ENCODE assay signal across 8 mouse cellular contexts in genomic region chr4:107178182-107178829, GRCm38 (mm10). TPM values are rescaled to one million over a fixed set of nuclear protein-coding genes. Genes with fewer than 3 reads are reported as not detected.
DNase-seq lines count a peak whose midpoint lies in the region; ATAC-seq and TF ChIP-seq lines count a peak whose summit lies in the region.

Tmem59 (plus strand) TSS chr4:107178399.

- H3K9ac ChIP-seq in heart, embryonic 15.5 days, result peak within 1 kb of the TSS; percentile 69
- H3K9ac ChIP-seq in liver, embryonic 14.5 days (replicated peaks), result peak within 1 kb of the TSS; percentile 88
- H3K9ac ChIP-seq in neural tube, embryonic 11.5 days (ENCODE audit: low read length), result peak within 1 kb of the TSS; percentile 75
- peak within 1 kb of the TSS; percentile 91 for H3K9ac ChIP-seq in stomach, postnatal 0 days (ENCODE audit: low read length)

- peak within 1 kb of the TSS; percentile 91 for H3K4me3 ChIP-seq in forebrain, embryonic 10.5 days
- H3K4me3 ChIP-seq in heart, embryonic 15.5 days, result peak within 1 kb of the TSS; percentile 90
- peak within 1 kb of the TSS; percentile 79 to 89 for H3K4me3 ChIP-seq in liver, embryonic 14.5 days (ENCODE audit: insufficient read depth in 1 of 2, low read depth in 2 of 2, low read length in 2 of 2)
- peak within 1 kb of the TSS; percentile 99 for H3K4me3 ChIP-seq in neural tube, embryonic 11.5 days (ENCODE audit: low read depth, low read length)
- peak within 1 kb of the TSS; percentile 98 for H3K4me3 ChIP-seq in stomach, postnatal 0 days (ENCODE audit: low read depth, low read length)

- under 1% methylated on average over 49 of the region's 49 CpGs for WGBS in forebrain, embryonic 10.5 days
- under 1% methylated on average over 49 of the region's 49 CpGs for WGBS in heart, embryonic 15.5 days
- under 1% methylated on average over 49 of the region's 49 CpGs for WGBS in liver, embryonic 14.5 days (ENCODE audit: insufficient replicate concordance)
- 0% methylated on average over 48 of the region's 49 CpGs for WGBS in neural tube, embryonic 11.5 days
- 0% methylated on average over 48 of the region's 49 CpGs for WGBS in stomach, postnatal 0 days

- peaks cover 31% of the 10 kb centered on the region for H3K36me3 ChIP-seq in forebrain, embryonic 10.5 days (replicated peaks)
- H3K36me3 ChIP-seq in heart, embryonic 15.5 days, result peaks cover 16% of the 10 kb centered on the region; the same call in 1 of the 2 replicates
- no peaks in the 10 kb centered on the region; the same call in 1 of the 2 replicates for H3K36me3 ChIP-seq in liver, embryonic 14.5 days (replicated peaks; ENCODE audit: control insufficient read depth, insufficient read depth, low read depth)
- H3K36me3 ChIP-seq in neural tube, embryonic 11.5 days (ENCODE audit: control insufficient read depth, insufficient read depth, low read length), result peaks cover 2% of the 10 kb centered on the region; the same call in 1 of the 2 replicates
- no peaks in the 10 kb centered on the region for H3K36me3 ChIP-seq in stomach, postnatal 0 days (ENCODE audit: control insufficient read depth, insufficient read depth, low read length)

- no peak; the same call in 1 of the 2 replicates for TF ChIP-seq CTCF in liver, embryonic 14.5 days (IDR thresholded peaks at IDR 0.05; ENCODE audit: low read depth)
- peak; percentile 29; the same call in 1 of the 2 replicates for TF ChIP-seq CTCF in stomach, postnatal 0 days (IDR thresholded peaks at IDR 0.05; ENCODE audit: low read depth)

- no peaks in the 10 kb centered on the region for H3K9me3 ChIP-seq in forebrain, embryonic 10.5 days
- H3K9me3 ChIP-seq in heart, embryonic 15.5 days (replicated peaks), result no peaks in the 10 kb centered on the region
- H3K9me3 ChIP-seq in liver, embryonic 14.5 days (ENCODE audit: control insufficient read depth, low read length), result no peaks in the 10 kb centered on the region
- no peaks in the 10 kb centered on the region for H3K9me3 ChIP-seq in neural tube, embryonic 11.5 days (ENCODE audit: control insufficient read depth, low read length)
- no peaks in the 10 kb centered on the region for H3K9me3 ChIP-seq in stomach, postnatal 0 days (ENCODE audit: control insufficient read depth, low read length)

- H3K4me2 ChIP-seq in heart, embryonic 15.5 days, result peak within 1 kb of the TSS; percentile 75
- H3K4me2 ChIP-seq in liver, embryonic 14.5 days (ENCODE audit: low read depth), result peak within 1 kb of the TSS; percentile 89
- peak within 1 kb of the TSS; percentile 71 for H3K4me2 ChIP-seq in neural tube, embryonic 11.5 days (ENCODE audit: low read depth)
- H3K4me2 ChIP-seq in stomach, postnatal 0 days (replicated peaks; ENCODE audit: low read depth), result peak within 1 kb of the TSS; percentile 72

- ATAC-seq in heart, embryonic 15.5 days (replicated peaks; ENCODE audit: insufficient number of reproducible peaks, insufficient read depth, low FRiP score, low read depth), result peak; percentile 93
- peak; percentile 92 for ATAC-seq in liver, embryonic 14.5 days (ENCODE audit: insufficient read depth)
- peak; percentile 91 for ATAC-seq in neural tube, embryonic 11.5 days (ENCODE audit: insufficient read depth, low FRiP score, low TSS enrichment)
- peak; percentile 97 for ATAC-seq in stomach, postnatal 0 days (ENCODE audit: low FRiP score, low TSS enrichment)

- H3K4me1 ChIP-seq in forebrain, embryonic 10.5 days, result peaks cover 29% of the 10 kb centered on the region
- H3K4me1 ChIP-seq in heart, embryonic 15.5 days (replicated peaks), result peaks cover 30% of the 10 kb centered on the region
- H3K4me1 ChIP-seq in liver, embryonic 14.5 days (replicated peaks; ENCODE audit: control insufficient read depth in 2 of 2, insufficient read depth in 2 of 2, low read length in 1 of 2), result peaks cover 24 to 32% of the 10 kb centered on the region in 2 experiments
- peaks cover 12% of the 10 kb centered on the region; the same call in 1 of the 2 replicates for H3K4me1 ChIP-seq in neural tube, embryonic 11.5 days (ENCODE audit: control insufficient read depth, insufficient read depth, low read length)
- peaks cover 5% of the 10 kb centered on the region; the same call in 1 of the 2 replicates for H3K4me1 ChIP-seq in stomach, postnatal 0 days (replicated peaks; ENCODE audit: control insufficient read depth, insufficient read depth)

- no peak for TF ChIP-seq EP300 in liver, embryonic 14.5 days (IDR thresholded peaks at IDR 0.05; ENCODE audit: low read depth)
- TF ChIP-seq EP300 in stomach, postnatal 0 days (optimal IDR thresholded peaks at IDR 0.05), result no peak

- H3K27me3 ChIP-seq in forebrain, embryonic 10.5 days (ENCODE audit: poor library complexity, severe bottlenecking), result no peaks in the 10 kb centered on the region
- no peaks in the 10 kb centered on the region for H3K27me3 ChIP-seq in heart, embryonic 15.5 days
- no peaks in the 10 kb centered on the region for H3K27me3 ChIP-seq in liver, embryonic 14.5 days (ENCODE audit: control insufficient read depth, insufficient read depth, low read length)
- no peaks in the 10 kb centered on the region for H3K27me3 ChIP-seq in neural tube, embryonic 11.5 days (ENCODE audit: control insufficient read depth, insufficient read depth, low read length)
- no peaks in the 10 kb centered on the region for H3K27me3 ChIP-seq in stomach, postnatal 0 days (ENCODE audit: control insufficient read depth, insufficient read depth, low read length)

- peak within 1 kb of the TSS; percentile 93 for H3K27ac ChIP-seq in forebrain, embryonic 10.5 days
- peak within 1 kb of the TSS; percentile 97 for H3K27ac ChIP-seq in heart, embryonic 15.5 days
- H3K27ac ChIP-seq in liver, embryonic 14.5 days, result peak within 1 kb of the TSS; percentile 90
- peak within 1 kb of the TSS; percentile 96 for H3K27ac ChIP-seq in neural tube, embryonic 11.5 days (ENCODE audit: low read depth, low read length)
- peak within 1 kb of the TSS; percentile 98 for H3K27ac ChIP-seq in stomach, postnatal 0 days (replicated peaks)

- DNase-seq in CD8-positive naive resting alpha-beta T cell, adult 2 months (ENCODE audit: low read depth in 2 of 2, low spot score in 2 of 2), result peak; percentile 95 to 96
- peak; percentile 97 for DNase-seq in c-Kit-positive CD71-negative TER-119-negative erythroid progenitor cells, embryonic 14.5 days (ENCODE audit: low read depth)
- DNase-seq in forebrain, embryonic 10.5 days (ENCODE audit: extremely low spot score, low spot score), result peak; percentile 95
- peak; percentile 96 to 99 for DNase-seq in kidney, postnatal 25 days
- DNase-seq in liver, embryonic 14.5 days (ENCODE audit: low read depth in 3 of 3, low spot score in 3 of 3), result peak; percentile 86 to 93 (median 88)
- peak; percentile 95 for DNase-seq in neural tube, embryonic 11.5 days (ENCODE audit: low spot score)
- DNase-seq in stomach, postnatal 0 days (ENCODE audit: low spot score), result peak; percentile 99

RNA-seq across cellular contexts. Expression of gene Tmem59, which starts in this region (rescaled TPM):
- 244 and 249 TPM in 2 replicates for polyA plus RNA-seq in forebrain, embryonic 10.5 days (2016; fragmentation: Nextera tagmentation; extraction: Ambion mirVana)
- polyA plus RNA-seq in heart, embryonic 15.5 days (2015; fragmentation: Nextera tagmentation; extraction: Ambion mirVana), result 322 and 328 TPM in 2 replicates
- polyA plus RNA-seq in liver, embryonic 14.5 days (2012; rRNA removed), result 51.3 and 53.7 TPM in 2 replicates
- polyA plus RNA-seq in liver, embryonic 14.5 days (2014; fragmentation: Nextera tagmentation; extraction: Ambion mirVana), result 129 and 144 TPM in 2 replicates
- 316 and 334 TPM in 2 replicates for polyA plus RNA-seq in neural tube, embryonic 11.5 days (2014; fragmentation: Nextera tagmentation; extraction: Ambion mirVana)
- polyA plus RNA-seq in stomach, postnatal 0 days (2015; fragmentation: Nextera tagmentation; extraction: Ambion mirVana), result 473 and 483 TPM in 2 replicates

Comparison
In these comparisons a context has a peak if more than half of its experiments do, and no peak if none do; other contexts are left out.
1. Peak in every context shown above with its lines: DNase-seq, ATAC-seq, H3K4me3 ChIP-seq and H3K27ac ChIP-seq.